Mouse (Mus musculus): ENCODE data around the gene Tor3a. TPM values are rescaled to one million over a fixed set of nuclear protein-coding genes. Genes with fewer than 3 reads are reported as not detected.

Tor3a gene
- total RNA-seq, 2 experiments from 2014 or later, result 7.1 to 7.6 TPM

DNA sequence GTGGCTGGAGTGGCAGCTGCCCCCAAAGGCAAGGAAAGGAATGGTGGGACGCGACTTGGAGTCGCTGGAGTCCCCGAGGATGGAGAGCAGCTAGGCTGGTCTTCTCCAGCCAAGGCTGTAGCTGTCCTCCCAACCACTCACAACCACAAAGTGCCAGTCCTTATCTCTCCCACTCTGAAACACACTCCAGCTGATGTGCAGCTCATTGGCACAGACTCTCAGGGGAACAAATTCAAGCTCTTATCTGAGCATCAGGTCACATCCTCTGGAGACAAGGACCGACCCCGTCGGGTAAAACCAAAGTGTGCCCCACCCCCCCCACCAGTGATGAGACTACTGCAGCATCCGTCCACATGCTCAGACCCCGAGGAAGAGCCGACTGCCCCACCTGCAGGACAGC lies 32.3 kb downstream of the Tor3a start:
- no peak for DNase-seq (ENCODE audit: low spot score in 2 of 2)

DNA sequence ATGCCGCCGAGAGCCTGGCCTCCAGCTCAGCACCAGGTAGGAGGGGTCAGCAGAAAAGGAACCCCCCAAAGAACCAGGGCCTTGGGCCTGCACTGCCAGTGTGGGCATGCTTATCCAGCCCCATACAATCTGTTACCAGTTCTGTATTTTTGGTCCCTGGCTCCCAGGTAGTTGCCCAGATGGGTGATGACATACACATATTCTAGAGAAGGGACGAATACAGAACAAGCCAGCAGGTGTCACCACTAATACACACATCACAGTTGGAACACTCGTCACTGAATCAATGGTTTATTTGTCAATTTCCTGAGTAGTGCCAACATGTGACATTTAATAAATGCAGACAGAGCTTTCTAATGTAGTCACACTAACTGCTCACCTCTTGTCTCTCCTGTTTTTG lies 33.6 kb downstream of the Tor3a start:
- peak in 1 of 2 experiments; percentile 74 for DNase-seq (ENCODE audit: low spot score in 2 of 2)

DNA sequence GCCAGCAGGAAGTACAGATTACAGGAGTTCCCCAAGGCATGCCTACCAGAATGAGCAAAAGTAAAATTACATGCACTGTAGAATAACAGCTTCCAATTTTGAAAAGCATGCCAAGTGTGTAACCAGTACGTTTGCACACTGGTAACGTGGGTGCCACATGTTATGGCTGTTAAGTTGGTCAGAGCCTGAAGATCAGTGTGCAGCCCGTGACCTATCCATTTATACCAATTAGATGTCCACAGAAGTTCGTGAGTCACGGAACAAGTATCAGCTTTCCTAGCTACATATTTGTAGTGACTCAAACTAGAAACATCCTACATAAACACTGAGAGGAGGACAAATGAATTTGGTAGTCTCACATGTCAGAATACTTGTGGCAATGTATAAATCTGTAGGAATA lies 34.7 kb downstream of the Tor3a start:
- DNase-seq (ENCODE audit: low spot score in 2 of 2), result no peak

DNA sequence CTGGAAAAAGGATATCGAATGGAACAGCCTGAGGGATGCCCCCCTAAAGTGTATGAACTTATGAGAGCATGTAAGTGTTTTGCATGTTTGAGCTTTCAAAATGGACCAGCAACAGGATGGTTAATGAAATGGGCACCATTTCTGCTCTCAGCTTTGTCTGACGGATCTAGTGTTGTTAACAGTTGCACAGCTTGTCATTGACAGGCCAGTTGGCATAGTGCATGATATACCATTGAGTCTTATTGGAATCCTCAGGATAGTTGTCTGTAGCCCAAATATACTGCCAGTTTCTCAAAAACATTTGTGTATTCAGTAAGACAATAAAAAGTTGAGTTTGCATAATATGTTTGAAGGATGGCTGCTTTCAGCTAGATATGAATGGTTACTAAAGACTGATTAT lies 39.0 kb downstream of the Tor3a start:
- no peak for DNase-seq (ENCODE audit: low spot score in 2 of 2)

- no peak for DNase-seq (ENCODE audit: low spot score in 2 of 2)
These were observed 41.1 kb downstream of the Tor3a start for GRCm38 (mm10) chr1:156633095-156633494.

DNA sequence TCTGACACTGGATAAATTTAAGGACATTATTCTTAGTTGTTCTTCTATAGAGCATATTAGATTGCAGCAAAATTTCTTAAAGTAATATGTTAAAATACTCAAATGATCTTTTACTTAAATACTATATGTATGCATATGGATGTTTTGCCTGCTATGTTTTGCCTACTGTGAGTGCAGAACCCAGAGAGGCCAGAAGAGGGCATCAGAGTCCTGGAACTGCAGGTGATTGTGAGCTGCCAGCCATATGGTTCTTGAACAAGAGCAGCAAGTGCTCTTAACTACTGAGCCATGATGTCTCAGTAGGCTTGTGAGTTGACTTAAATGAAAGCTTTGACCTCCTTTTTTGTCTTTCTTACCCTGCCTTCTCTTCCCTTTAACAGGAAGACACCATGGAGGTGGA lies 43.2 kb downstream of the Tor3a start:
- DNase-seq (ENCODE audit: low spot score in 2 of 2), result no peak

GRCm38 (mm10) chr1:156629984-156630383 lies 44.2 kb downstream of the Tor3a start:
- DNase-seq (ENCODE audit: low spot score in 2 of 2), result no peak

DNA sequence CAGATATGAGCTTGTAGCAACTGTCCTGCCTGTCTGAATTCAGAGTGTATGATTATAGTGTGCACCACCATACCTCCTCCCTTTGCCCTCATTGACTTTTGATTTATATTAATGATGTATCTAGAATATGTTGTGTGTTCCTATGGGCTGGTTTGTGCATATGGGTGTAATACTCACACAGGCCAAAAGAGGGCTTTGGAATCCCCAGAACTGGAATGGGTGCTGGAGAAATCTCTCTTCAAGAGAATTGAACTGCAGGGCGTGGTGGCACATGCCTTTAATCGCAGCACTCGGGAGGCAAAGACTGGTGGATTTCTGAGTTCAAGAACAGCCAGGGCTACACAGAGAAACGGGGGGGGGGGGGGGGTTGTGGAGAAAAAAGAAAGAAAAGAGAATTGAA lies 47.4 kb downstream of the Tor3a start:
- no peak for DNase-seq (ENCODE audit: low spot score in 2 of 2)

- DNase-seq (ENCODE audit: low spot score in 2 of 2), result no peak
These were observed 49.9 kb downstream of the Tor3a start for GRCm38 (mm10) chr1:156624231-156624630.

GRCm38 (mm10) chr1:156620951-156621350 lies 53.2 kb downstream of the Tor3a start:
- no peak for DNase-seq (ENCODE audit: low spot score in 2 of 2)

DNA sequence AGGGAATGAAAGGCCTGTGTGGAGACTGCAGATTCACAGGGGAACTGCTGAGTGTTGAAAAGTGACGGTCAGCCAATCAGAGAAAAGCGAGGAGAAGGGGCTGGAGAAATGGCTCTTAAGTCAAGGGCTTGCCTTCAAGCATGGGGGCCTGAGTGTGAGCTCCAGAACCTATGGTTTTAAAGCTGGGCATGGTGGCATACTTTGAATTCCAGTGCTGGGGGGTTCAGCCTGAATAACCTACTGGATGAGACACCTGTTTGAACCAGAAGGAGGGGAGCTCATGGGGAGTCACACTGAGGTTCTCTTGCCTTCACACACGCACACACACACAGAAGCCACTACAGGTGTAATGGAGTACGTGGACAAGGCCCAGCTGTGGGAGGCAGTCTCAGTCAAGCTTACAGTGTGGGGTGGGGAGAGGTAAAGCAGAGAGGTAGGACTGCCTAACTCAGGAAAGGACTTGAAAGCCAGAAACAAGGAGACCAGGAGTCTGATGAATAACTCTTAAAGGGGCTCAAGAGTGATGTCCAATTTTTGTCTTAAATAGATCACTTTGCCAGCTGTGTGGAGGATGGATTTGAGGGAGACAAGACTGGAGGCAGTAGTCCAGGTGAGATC lies 53.8 kb downstream of the Tor3a start:
- no peak for DNase-seq (ENCODE audit: low spot score in 2 of 2)

DNA sequence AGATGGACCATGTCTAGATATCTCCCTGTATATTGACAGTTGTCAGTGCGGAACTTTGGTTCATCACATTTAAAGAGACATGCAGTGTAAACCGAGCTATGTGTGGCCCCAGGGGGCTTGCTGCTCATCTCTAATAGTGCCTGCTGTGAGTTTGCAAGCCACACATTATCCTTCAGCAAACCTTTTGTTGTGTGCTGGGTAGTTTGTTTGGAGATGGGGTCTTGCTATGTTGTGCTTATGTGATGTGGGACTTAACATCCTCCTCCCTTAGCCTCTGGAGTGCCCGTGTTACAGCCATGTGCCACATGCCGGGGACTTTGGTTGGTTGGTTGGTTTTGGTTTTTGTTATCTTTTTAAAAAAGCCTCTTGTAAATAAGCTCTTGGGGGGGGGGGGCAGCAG lies 56.3 kb downstream of the Tor3a start:
- DNase-seq (ENCODE audit: low spot score in 2 of 2), result no peak

DNA sequence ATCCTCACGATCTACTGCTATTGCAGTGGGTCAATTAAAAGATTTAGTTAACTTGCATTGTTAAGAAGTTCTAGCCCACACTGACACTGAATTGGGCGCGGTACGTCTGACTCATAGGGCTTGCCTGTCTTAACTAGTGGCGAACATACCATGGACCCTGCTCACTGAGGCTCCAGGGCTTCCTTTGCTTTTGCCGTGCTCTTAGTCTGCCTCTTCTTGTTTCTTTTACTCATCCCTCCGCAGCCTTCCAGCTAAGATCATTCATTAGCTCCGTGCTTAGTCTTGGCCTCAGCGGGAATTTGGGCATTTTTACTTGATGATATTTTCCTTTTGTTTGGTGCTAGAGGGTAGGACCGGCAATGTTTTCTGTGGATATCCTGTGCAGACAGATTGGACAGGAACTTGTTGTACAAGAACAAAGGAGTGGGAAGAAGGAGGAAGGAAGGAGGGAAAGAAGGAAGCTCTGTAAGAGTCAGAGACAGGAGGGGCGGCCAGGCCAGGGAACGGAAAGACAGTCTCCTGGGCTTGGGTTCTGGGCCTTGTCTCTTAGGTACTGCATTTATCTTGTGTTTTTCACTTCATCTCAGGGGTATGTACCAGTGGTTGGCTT lies 57.1 kb downstream of the Tor3a start:
- DNase-seq (ENCODE audit: low spot score in 2 of 2), result no peak

GRCm38 (mm10) chr1:156615381-156616133 lies 58.6 kb downstream of the Tor3a start:
- no peak for DNase-seq (ENCODE audit: low spot score in 2 of 2)

DNA sequence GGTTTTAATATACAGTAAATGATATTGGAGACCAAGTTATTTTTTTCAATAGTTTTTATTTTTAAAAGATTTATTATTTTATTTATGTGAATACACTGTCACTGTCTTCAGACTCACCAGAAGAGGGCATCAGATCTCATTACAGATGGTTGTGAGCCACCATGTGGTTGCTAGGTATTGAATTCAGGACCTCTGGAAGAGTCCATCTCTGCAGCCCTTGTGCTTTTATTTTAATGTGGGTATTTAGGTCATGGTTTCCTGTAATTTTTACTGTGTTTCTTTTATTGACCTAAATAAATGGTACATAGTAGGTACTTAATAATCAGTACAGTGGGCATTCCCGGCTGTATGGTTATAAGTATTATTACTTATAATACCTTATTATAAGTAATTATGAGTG lies 59.4 kb downstream of the Tor3a start:
- DNase-seq (ENCODE audit: low spot score in 2 of 2), result no peak

DNA sequence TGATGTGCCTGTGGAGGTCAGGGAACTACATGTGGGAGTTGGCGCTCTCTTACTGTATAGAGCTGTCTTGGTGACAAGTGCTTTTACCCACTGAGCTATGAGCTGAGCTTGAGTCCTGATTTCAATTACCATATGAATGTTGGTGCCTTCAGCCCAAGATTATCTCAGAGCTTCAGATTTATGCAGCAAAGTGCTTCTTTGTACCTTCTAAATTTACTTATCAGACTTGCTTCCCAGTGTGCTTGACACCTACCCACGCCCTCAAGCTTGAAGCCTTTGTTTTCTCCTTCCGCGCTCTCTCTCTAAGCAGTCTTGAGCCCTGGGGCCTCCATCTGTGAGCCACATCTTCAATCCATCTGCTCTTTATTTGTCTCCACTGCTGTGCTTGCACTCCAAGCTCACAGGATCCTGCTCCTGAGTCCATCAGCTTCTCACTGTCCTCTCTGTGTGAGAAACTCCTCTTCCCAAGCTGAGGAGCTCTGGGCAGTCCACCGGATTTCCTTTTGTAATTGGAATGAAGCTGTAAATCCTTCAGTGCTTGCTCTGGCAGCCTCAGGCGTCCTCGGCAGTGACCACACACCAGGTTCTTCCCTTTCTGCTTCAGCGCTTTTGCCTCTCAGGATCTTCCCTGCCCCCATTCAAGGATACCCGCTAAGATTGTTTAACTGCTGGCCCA lies 60.2 kb downstream of the Tor3a start:
- peak in 1 of 2 experiments; percentile 73 for DNase-seq (ENCODE audit: low spot score in 2 of 2)

DNA sequence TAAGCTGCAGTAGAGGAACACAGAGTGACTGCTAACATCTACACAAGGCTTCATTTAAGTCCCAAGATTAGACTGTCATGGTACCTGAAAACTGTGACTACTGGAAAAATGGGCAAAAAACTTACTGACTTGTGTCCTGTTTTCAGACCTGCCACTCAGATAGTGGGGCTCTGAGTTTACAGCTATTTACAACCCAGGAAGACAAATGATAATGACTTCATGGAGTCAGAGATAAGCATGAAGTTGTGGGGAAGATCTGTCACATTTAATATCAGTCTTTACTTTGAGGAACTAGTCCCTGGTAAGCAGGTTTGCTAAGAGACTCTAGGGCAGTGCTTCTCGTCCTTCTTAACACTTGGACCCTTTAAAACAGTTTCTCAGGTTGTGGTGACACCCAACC lies 63.9 kb downstream of the Tor3a start:
- no peak for DNase-seq (ENCODE audit: low spot score in 2 of 2)

GRCm38 (mm10) chr1:156608496-156608895 lies 65.7 kb downstream of the Tor3a start:
- no peak for DNase-seq (ENCODE audit: low spot score in 2 of 2)

GRCm38 (mm10) chr1:156605940-156606339 lies 68.2 kb downstream of the Tor3a start:
- no peak for DNase-seq (ENCODE audit: low spot score in 2 of 2)

GRCm38 (mm10) chr1:156605094-156605866 lies 68.9 kb downstream of the Tor3a start:
- no peak for DNase-seq (ENCODE audit: low spot score in 2 of 2)
